Mouse (Mus musculus) forebrain, embryonic 14.5 days (tissue): ENCODE measurements at regions not wholly inside any gene's neighbourhood (a gene's known extent, or its start where the extent isn't known, plus 50 kb on each side); places are given as distances from the start of the nearest gene placed in this dataset.

Experiments
- ATAC-seq: fragments of 200-750 bp; cut with Nextera tagmentation; 2 replicates; pipeline ENCODE4 v1.8.0; 2017; ENCODE audit warnings: mild to moderate bottlenecking, moderate library complexity
- DNase-seq: peaks from one replicate; pipeline ENCODE4 v3.0.0-alpha.2; 2015; ENCODE audit warnings: low spot score
- H3K27ac ChIP-seq: fragments of 300-500 bp; sonication (generic); 2 replicates; pipeline ENCODE4 v1.5.1; 2014; ENCODE audit warnings: low read depth, mild to moderate bottlenecking, control low read depth, low read length, moderate library complexity
- H3K27me3 ChIP-seq: fragments of 300-500 bp; sonication (generic); replicated peaks from 2 replicates; pipeline ENCODE4 v1.6.1; 2014; ENCODE audit warnings: low read length, control low read depth, mixed read lengths; ENCODE audit not compliant: control insufficient read depth, insufficient read depth
- H3K36me3 ChIP-seq: fragments of 300-500 bp; sonication (generic); 2 replicates; pipeline ENCODE4 v1.6.1; 2014; ENCODE audit warnings: low read length, control low read depth; ENCODE audit not compliant: control insufficient read depth, insufficient read depth
- H3K4me1 ChIP-seq: fragments of 300-500 bp; sonication (generic); 2 replicates; pipeline ENCODE4 v1.6.1; 2014; ENCODE audit warnings: antibody characterized with exemption, low read length, control low read depth; ENCODE audit not compliant: control insufficient read depth, insufficient read depth
- H3K4me2 ChIP-seq: fragments of 300-500 bp; sonication (generic); 2 replicates; pipeline ENCODE4 v1.6.1; 2014; ENCODE audit warnings: mild to moderate bottlenecking, control low read depth, low read length
- H3K4me3 ChIP-seq: fragments of 300-500 bp; sonication (generic); 2 replicates; pipeline ENCODE4 v1.5.1; 2014; ENCODE audit warnings: low read depth, low read length, control low read depth
- H3K9ac ChIP-seq: fragments of 300-500 bp; sonication (generic); 2 replicates; pipeline ENCODE4 v1.6.1; 2014; ENCODE audit warnings: mild to moderate bottlenecking, low read length, control low read depth, moderate library complexity
- H3K9me3 ChIP-seq: fragments of 300-500 bp; sonication (generic); replicated peaks from 2 replicates; pipeline ENCODE4 v1.6.1; 2016; ENCODE audit warnings: low read length, control low read depth, mixed read lengths; ENCODE audit not compliant: control insufficient read depth
- WGBS: fragments of 180-500 bp; shearing (Covaris S2); extraction: QIAGEN DNeasy Blood & Tissue Kit; methylation state at CpG from one replicate; pipeline ENCODE4 v1.1.7; 2014; 5-methylcytosine and 5-hydroxymethylcytosine counted together

- Histone ChIP-seq H3K27me3 (no peaks in the 10 kb centered on the region), H3K36me3 (no peaks in the 10 kb centered on the region), H3K4me1 (no peaks in the 10 kb centered on the region), H3K9me3 (no peaks in the 10 kb centered on the region), H3K9ac (no peak overlapping the region), H3K4me2 (no peak overlapping the region), H3K27ac (no peak overlapping the region), H3K4me3 (no peak overlapping the region)
- peak; percentile 32; the same call in 1 of the 2 replicates for ATAC-seq
- 30% methylated on average over 3 of the region's 3 CpGs for WGBS
- DNase-seq = peak; percentile 33
Measured at GRCm38 (mm10) chr2:101364256-101364655, 260.3 kb upstream of the Rag2 start.

DNA sequence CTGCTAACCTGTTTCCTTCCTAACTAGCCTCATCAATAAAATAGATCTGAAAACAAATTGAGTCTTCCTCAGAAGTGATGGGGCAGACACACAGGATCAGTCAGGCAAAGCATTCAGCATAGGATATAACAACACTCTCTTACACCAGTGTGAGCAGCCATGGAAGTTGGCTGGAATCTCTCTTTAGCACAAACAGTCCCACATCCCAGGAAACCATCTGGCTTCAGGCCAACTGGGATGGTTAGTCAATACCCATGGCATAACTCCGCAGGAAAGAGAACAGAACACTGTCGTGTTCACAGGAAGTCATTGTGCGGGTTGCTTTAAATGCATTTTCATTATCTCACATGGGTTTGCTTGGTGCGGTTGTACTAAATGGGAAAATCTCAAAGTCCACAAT is 256.2 kb upstream of the Rag2 start:
- no peak overlapping the region for H3K4me3 ChIP-seq
- H3K4me2 ChIP-seq = no peak overlapping the region
- no peaks in the 10 kb centered on the region for H3K27me3 ChIP-seq
- H3K27ac ChIP-seq = no peak overlapping the region
- no peak overlapping the region for H3K9ac ChIP-seq
- no peaks in the 10 kb centered on the region for H3K9me3 ChIP-seq
- DNase-seq (peak; percentile 47), ATAC-seq (no peak)
- H3K4me1 ChIP-seq = no peaks in the 10 kb centered on the region
- WGBS = 75% methylated on average over 4 of the region's 4 CpGs
- H3K36me3 ChIP-seq = no peaks in the 10 kb centered on the region

GRCm38 (mm10) chr2:101370991-101371736 is 253.4 kb upstream of the Rag2 start:
- 88% methylated on average over 6 of the region's 6 CpGs for WGBS
- Histone ChIP-seq H3K9ac (no peak overlapping the region), H3K27ac (no peak overlapping the region), H3K4me2 (no peak overlapping the region), H3K36me3 (no peaks in the 10 kb centered on the region), H3K27me3 (no peaks in the 10 kb centered on the region), H3K9me3 (no peaks in the 10 kb centered on the region), H3K4me1 (no peaks in the 10 kb centered on the region), H3K4me3 (no peak overlapping the region)
- DNase-seq (no peak), ATAC-seq (no peak)

GRCm38 (mm10) chr2:101371834-101372493 is 252.6 kb upstream of the Rag2 start:
- WGBS = 84% methylated on average over 7 of the region's 7 CpGs
- Histone ChIP-seq H3K9me3 (no peaks in the 10 kb centered on the region), H3K27ac (no peak overlapping the region), H3K4me2 (no peak overlapping the region), H3K27me3 (no peaks in the 10 kb centered on the region), H3K4me1 (no peaks in the 10 kb centered on the region), H3K9ac (no peak overlapping the region), H3K36me3 (no peaks in the 10 kb centered on the region), H3K4me3 (no peak overlapping the region)
- ATAC-seq (no peak), DNase-seq (no peak)

GRCm38 (mm10) chr2:101380595-101380994 is 243.9 kb upstream of the Rag2 start:
- WGBS = 86% methylated on average over 6 of the region's 6 CpGs
- H3K27ac ChIP-seq = no peak overlapping the region
- ATAC-seq = no peak

GRCm38 (mm10) chr2:101415002-101415401 is 209.5 kb upstream of the Rag2 start:
- Histone ChIP-seq H3K4me1 (no peaks in the 10 kb centered on the region), H3K27me3 (no peaks in the 10 kb centered on the region), H3K36me3 (no peaks in the 10 kb centered on the region), H3K9ac (no peak overlapping the region), H3K4me3 (no peak overlapping the region), H3K4me2 (no peak overlapping the region), H3K27ac (no peak overlapping the region), H3K9me3 (no peaks in the 10 kb centered on the region)
- ATAC-seq = no peak
- WGBS = 72% methylated on average over 1 of the region's 1 CpGs
- no peak for DNase-seq

More at GRCm38 (mm10) chr2:101380595-101380994, 243.9 kb upstream of the Rag2 start:
- Histone ChIP-seq H3K4me3 (no peak overlapping the region), H3K4me1 (no peaks in the 10 kb centered on the region), H3K4me2 (no peak overlapping the region), H3K9ac (no peak overlapping the region), H3K9me3 (no peaks in the 10 kb centered on the region), H3K27me3 (no peaks in the 10 kb centered on the region), H3K36me3 (no peaks in the 10 kb centered on the region)
- DNase-seq = no peak

- WGBS = 60% methylated on average over 3 of the region's 3 CpGs
- Histone ChIP-seq H3K4me2 (no peak overlapping the region), H3K27ac (no peak overlapping the region), H3K9ac (no peak overlapping the region), H3K4me3 (no peak overlapping the region), H3K9me3 (no peaks in the 10 kb centered on the region), H3K36me3 (no peaks in the 10 kb centered on the region), H3K4me1 (no peaks in the 10 kb centered on the region), H3K27me3 (no peaks in the 10 kb centered on the region)
- ATAC-seq (no peak), DNase-seq (no peak)
Measured at GRCm38 (mm10) chr2:101416702-101417101, 207.8 kb upstream of the Rag2 start.

DNA sequence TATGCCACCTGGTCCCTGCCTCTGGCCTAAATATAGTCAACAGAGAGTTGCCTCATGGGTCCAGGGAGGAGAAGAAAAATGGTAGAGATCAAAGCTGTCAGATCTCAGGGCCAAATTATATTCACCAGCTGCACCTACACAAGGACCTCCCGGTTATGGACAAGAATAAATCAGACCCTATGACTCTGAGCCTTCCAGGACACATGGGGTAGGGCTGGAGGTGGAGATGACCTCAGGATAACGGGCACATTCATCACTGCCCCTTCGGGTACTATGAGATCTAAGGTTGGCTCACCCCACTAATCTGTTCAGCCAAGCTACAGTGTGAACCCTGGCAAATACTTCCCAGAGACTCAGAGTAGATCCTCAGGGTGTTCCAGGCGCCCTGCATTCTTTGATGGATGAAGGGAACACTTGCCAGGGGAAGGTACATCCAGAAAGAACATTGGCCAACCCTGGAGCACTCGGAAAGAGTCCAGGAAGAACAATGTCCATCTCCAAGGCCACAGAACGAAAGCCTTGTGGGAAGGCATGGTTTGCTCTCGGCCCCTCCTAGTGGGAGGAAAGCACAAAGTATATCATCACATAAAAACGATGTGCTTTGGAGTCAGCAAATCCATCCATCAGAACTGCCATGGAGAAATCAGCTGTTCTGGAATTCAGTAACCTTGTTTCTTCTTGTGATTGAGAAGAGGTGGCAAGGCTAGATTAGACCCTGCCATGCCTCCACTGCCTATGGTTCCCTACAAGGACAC is 191.2 kb upstream of the Rag2 start:
- Histone ChIP-seq H3K27me3 (no peaks in the 10 kb centered on the region), H3K9ac (no peak overlapping the region), H3K4me2 (no peak overlapping the region), H3K36me3 (no peaks in the 10 kb centered on the region), H3K4me3 (no peak overlapping the region), H3K4me1 (no peaks in the 10 kb centered on the region), H3K9me3 (no peaks in the 10 kb centered on the region), H3K27ac (no peak overlapping the region)
- ATAC-seq (no peak), DNase-seq (no peak)
- WGBS = 84% methylated on average over 8 of the region's 8 CpGs

DNA sequence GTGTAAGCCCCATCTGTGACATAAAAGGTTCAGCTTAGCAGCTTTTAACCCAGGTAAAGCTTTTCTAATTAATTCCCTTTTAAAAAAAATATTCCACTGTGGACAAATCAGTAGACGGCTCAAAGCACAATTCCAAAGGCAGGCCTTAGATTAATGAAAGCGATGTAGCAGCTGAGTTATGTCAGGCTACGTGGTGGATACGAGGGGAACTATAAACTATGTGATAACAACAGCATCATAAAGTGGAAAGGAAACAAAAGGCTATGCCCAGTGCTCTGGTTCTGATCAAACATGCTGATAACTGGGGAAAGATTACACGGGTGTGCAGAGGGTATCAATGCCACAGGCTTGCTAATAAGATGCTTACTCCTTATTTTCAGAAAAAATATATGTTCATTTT is 184.3 kb upstream of the Rag2 start:
- Histone ChIP-seq H3K4me3 (no peak overlapping the region), H3K4me2 (no peak overlapping the region), H3K27ac (no peak overlapping the region), H3K36me3 (no peaks in the 10 kb centered on the region), H3K4me1 (no peaks in the 10 kb centered on the region), H3K9ac (no peak overlapping the region), H3K9me3 (no peaks in the 10 kb centered on the region), H3K27me3 (no peaks in the 10 kb centered on the region)
- 60% methylated on average over 5 of the region's 5 CpGs for WGBS
- DNase-seq = no peak
- ATAC-seq = no peak
